Mouse (Mus musculus) 3T3-L1 (cell line): ENCODE results near the gene Flot1.

Experiments used
- DNase-seq: peaks from one replicate; pipeline ENCODE4 v3.0.0-alpha.2; 2015; ENCODE audit warnings: low read depth, low spot score

Gene Flot1

GRCm38 (mm10) chr17:35835424-35836140 lies 12.6 kb downstream of the Flot1 start:
- no peak for DNase-seq

DNA sequence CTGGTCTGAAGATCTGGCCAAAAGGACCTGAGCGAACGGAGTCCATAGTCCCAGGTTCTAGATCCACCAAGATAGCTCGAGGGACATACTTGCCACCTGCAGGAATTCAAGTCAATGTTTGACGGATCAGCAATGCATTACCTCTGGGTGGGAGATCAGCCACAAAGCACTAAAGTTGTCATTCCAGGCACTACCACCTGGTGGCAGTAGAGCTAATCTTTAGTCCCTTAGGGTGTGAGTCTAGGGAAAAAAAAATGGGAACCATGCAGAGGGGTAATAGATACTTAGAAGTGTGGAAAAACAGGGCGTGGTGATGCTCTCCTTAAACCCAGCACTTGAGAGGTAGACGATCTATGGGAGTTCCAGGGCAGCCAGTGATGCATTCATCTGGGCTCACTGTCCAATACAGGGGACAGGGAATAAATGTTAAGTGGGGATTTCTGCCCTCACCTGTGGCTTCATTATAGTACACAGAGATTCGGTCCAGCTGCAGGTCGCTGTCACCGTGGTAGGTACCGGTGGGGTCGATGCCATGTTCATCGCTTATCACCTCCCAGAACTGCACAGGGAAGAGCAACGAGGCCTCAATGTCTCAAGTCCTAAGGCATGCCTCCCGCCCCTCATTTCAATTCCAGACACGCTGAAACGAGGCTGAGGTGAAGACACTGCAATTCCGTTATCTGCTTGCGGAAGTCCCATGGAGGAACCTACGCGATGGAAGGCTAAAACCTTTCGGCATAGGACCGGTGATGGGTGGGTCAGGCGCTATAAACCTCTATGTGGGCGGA lies 13.3 kb downstream of the Flot1 start:
- peak; percentile 98 for DNase-seq

DNA sequence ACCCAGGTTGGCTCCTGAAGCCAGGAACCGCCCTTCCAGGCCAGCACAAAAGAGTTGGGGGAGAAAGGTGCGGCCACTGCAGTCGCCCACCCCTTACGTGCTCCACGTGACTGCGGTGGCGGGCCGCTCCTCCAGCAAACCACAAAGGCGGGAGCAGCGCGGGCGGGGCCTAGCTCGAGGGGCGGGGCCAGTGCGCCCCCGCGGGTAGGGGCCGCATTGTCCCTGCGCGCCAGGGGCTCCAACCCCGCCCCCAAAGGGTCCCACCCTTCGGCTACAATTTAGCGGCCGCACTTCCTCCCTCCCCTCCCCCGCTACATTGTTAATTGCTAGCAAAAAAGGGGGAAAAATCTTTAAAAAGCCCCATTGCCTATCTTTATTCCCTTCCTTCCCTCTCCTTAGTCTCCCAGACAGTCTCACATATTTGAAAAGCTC lies 14.0 kb downstream of the Flot1 start:
- DNase-seq: peak; percentile 84

- peak; percentile 72 for DNase-seq
Observed at GRCm38 (mm10) chr17:35837487-35837886, 14.5 kb downstream of the Flot1 start.

DNA sequence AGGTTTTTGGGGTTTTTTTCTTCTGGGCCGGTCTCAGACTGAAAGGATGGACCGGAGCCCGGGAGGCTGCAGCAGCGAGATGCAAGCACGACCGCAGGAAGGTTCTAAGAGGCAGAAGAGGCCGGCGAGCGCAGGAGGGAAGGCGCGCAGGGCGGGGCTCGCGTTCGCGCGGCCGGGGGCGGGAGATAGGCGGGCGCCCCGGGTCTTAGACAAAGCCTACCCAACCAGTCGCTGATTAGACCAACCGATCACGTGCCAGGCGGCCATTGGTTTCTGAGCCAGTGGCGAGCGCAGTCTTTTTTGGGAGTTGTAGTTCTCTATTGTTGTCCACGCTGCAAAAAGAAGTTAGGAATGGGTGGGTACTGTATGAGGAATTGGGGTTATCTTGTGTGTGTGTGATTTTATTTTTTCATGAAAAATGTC lies 15.1 kb downstream of the Flot1 start, which contains the start of gene Tubb5:
Tubb5 (minus strand) TSS at position 185 of the 423 bp plus-strand sequence.
- DNase-seq: peak; percentile 99

DNA sequence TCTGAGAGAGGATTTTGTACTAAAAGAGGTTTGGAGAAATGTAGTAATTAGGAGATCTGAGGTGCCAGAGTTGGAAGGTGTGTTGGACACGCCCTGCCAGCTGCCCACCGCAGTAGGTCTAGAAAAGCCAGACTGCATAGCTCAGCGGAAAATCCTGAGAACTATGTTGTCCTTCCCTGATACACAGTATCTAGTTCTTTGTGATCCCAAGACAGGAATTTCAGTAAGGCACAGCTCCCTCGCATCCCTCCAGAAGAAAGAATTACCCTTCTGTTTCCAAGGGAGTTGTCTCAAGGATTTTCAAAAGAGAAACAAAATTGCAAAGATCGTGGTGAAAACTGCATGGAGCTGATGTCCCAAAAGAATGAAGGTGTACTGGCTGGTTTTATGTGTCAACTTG lies 15.5 kb downstream of the Flot1 start:
- DNase-seq: no peak

DNA sequence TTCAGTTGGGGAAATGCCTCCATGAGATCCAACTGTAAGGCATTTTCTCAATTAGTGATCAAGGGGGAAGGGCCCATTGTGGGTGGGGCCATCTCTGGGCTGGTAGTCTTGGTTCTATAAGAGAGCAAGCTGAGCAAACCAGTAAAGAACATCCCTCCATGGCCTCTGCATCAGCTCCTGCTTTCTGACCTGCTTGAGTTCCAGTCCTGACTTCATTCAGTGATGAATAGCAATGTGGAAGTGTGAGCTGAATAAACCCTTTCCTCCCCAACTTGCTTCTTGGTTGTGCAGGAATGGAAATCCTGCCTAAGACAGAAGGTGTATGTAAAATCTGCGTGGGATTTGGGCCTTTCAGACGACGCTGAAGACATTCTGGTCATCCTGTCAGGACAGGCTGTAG lies 16.0 kb downstream of the Flot1 start:
- peak; percentile 53 for DNase-seq

- peak; percentile 25 for DNase-seq
Observed at GRCm38 (mm10) chr17:35840561-35840960, 17.5 kb downstream of the Flot1 start.

DNA sequence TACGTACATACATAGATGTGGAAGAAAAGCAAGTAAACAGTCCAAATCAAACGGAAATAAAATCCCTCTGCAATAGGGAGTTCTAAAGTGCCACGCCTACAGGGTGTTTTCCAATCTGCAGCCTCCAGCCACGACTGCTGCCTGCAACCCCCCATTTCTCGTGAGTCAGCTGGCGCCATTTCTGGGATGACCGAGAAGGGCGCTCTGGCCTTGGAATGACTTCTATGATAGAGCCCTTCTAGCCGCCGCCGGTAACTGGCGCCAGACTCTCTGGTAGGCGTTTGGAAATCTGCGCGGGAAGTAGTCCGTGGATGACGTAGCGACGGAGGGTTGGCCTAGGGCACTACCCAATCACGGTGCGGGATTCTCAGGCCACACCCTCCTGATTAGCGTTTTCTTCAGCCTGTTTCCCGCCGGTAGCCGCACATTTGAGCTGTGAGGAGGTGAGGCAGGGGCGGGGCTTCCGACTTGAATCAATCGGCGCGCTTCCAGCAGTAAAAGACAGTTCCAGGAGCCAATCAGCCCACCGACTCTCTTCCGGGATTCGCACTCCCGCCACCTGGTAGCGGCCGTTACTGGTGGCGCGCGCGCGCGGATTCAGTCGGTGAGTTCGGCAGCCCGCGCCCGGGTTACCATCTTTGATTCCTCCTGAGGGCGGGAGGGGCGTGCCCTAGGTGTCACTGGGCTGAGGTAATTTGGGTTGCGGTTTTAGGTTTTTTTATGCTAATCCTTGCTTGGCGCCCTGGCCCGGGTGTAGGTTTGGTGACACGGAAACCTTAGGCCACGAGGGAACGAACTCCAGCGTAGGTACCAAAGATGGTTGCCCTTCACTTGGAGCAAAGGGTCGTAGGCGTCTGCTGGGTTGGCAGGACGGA lies 18.3 kb downstream of the Flot1 start, which contains the start of gene Mdc1:
Mdc1 (plus strand) TSS at position 440 of the 875 bp plus-strand sequence.
- peak; percentile 100 for DNase-seq

GRCm38 (mm10) chr17:35842006-35842405 lies 19.0 kb downstream of the Flot1 start:
- no peak for DNase-seq

GRCm38 (mm10) chr17:35843514-35843913 lies 20.5 kb downstream of the Flot1 start:
- DNase-seq: peak; percentile 55

GRCm38 (mm10) chr17:35848112-35848511 lies 25.1 kb downstream of the Flot1 start:
- peak; percentile 54 for DNase-seq

DNA sequence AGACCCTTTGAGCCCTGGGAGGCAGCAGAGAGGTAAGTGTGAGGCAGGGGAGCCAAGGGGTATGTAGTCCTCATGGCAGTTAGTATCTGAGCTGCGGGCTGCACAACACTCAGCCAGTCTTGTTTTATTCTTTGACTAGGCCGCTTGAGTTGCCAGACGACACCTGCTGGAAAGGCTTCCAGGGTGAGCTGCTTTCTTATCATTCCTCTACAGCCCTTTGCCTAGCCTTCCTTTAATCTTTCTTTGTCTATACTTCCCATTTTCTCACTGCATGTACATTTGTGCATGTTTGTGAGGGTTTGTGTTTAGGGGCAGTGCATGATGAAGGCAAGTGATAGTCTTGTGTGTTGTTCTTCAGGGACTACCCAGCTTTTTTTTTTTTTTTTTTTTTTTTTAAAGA lies 27.9 kb downstream of the Flot1 start:
- DNase-seq: no peak

DNA sequence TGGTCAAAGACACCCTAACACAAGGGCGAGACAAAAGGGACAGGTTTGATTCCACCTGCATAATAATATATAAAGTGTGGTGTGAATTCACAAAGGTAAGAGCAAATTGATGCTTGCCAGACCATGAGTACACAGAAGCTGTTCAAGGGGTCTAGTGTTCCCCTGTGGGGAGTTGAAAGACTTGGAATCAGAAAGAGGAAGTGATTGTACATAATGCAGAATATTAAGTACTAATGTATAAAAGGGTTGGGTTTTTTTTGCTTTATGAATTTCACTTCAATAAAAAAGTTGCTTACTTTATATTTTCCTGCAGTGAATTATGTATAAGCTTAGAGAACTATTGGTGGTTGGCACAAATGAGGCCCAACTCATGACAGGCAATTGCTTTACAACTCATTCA lies 36.3 kb downstream of the Flot1 start:
- no peak for DNase-seq

GRCm38 (mm10) chr17:35859835-35860234 lies 36.8 kb downstream of the Flot1 start:
- no peak for DNase-seq

DNA sequence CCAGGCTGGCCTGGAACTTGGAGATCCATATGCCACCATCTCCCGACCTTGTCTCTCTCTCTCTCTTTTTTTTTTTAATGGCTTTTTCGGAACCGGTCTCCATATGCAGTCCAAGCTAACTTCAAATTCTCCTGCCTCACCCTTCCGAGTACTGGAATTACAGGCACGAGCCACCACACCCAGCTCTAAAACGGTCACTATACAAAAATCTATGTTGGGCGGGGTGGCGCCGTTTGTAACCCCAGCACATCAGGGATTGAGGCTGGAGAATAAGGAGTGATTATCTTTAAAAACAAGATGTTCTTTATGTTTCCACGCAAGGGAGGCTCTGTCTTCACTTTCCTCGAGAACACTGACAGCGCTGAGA lies 37.8 kb downstream of the Flot1 start:
- DNase-seq: no peak

GRCm38 (mm10) chr17:35861198-35861857 lies 38.3 kb downstream of the Flot1 start, which contains the start of gene Nrm:
Nrm (plus strand) TSS chr17:35861318.
- DNase-seq: peak; percentile 95

DNA sequence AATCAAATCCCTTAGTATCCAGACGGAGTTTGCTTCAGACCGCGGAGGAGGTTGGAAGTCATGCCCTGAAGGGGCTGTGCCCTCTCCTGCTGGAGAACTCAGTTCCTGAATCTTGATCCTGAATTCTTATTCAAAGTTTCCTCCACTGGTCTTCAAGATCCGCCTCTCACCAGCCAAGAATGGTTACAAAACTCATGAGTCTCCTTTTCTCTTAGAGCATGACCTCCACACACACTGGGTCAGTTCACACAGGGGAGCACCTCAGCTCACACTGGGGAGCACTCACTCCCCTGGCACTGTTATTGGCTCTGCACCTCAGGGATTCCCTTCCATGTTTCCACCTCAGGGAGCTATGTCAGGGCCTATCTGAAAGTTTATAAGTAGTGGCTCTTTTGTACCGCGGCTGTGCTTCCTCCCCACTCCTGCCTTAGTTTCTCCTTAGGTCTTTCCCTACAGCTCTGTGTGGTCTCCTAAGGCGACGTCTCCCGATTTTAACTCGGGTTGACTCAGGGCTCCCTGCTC lies 41.9 kb downstream of the Flot1 start:
- DNase-seq: no peak

DNA sequence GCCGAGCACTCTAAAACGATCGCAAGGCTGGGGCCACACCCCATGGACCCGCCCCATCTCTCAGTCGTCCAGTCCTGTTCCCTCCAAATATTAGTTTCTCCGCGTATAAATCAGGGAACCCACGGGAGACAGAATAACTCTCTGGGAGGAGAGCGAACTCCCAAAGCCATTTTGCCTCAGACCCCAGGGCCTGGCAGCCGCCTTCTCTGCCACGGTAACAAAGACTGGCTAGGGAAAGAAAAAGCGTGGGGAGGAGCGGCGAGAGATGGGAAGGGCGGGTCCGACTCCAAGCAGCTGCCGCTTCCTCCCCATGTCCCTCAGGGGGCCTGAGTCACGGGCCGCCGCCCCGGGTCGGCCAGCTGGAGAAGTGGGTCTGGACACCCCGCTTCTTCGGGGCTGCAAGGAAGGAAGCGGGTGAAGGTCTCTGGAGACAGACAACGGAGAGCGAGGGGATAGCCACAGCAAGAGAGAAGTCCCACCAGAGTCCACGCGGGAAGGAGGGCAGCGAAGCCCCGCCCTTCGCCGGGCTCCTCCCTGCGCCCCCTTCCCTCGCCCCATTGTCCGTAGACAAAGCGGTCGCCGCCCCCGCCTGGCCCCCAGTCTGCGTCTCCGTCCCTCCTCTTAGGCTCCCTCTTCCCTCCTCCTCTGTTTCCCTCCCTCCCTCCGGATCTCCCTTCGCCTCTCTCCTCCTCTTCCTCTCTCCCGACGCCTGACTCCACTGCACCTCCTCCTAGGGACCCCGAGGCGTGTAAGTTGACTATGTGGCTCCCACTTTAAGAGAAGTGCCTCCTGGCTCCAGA lies 42.7 kb downstream of the Flot1 start, which contains the start of gene Ppp1r18:
Ppp1r18 (plus strand) TSS at position 113 of the 800 bp plus-strand sequence.
- peak; percentile 88 for DNase-seq

- DNase-seq: peak; percentile 76
Observed at GRCm38 (mm10) chr17:35866281-35866831, 43.3 kb downstream of the Flot1 start.
